Mouse (Mus musculus) ES-E14 (cell line): Measurements from ENCODE around the gene Grasp. TPM values are rescaled to one million over a fixed set of nuclear protein-coding genes. Genes with fewer than 3 reads are reported as not detected.

Experiments
- DNase-seq: peaks from one replicate; pipeline ENCODE4 v3.0.0-alpha.2; 2013; ENCODE audit warnings: low read depth, low spot score
- H3K27ac ChIP-seq: 2 replicates; pipeline ENCODE4 v1.5.1; 2012; ENCODE audit warnings: low read depth, mild to moderate bottlenecking, low read length, moderate library complexity, mixed read lengths; ENCODE audit not compliant: poor library complexity, insufficient read depth, severe bottlenecking
- H3K36me3 ChIP-seq: 2 replicates; pipeline ENCODE4 v1.6.1; 2012; ENCODE audit warnings: mild to moderate bottlenecking, low read length, moderate library complexity, mixed read lengths; ENCODE audit not compliant: control insufficient read depth, poor library complexity, insufficient read depth, severe bottlenecking
- H3K4me1 ChIP-seq, 2 experiments: fragments of 150-350 bp in 1 of 2; sonication (generic) in 1 of 2; 2 replicates each; pipeline ENCODE4 v1.6.1; 2012; ENCODE audit warnings: low read length in 2 of 2, mild to moderate bottlenecking in 1 of 2, mixed read lengths in 1 of 2; ENCODE audit not compliant: control insufficient read depth in 2 of 2, insufficient read depth in 2 of 2, poor library complexity in 1 of 2
- H3K4me3 ChIP-seq, 2 experiments: fragments of 150-350 bp in 1 of 2; sonication (generic) in 1 of 2; 2 replicates each; pipeline ENCODE4 v1.5.1; 2012; ENCODE audit warnings: low read length in 2 of 2, low read depth in 1 of 2, mild to moderate bottlenecking in 1 of 2, mixed read lengths in 1 of 2; ENCODE audit not compliant: insufficient read depth in 1 of 2, poor library complexity in 1 of 2, severe bottlenecking in 1 of 2
- H3K9ac ChIP-seq: 2 replicates; pipeline ENCODE4 v1.6.1; 2012; ENCODE audit warnings: low read depth, mild to moderate bottlenecking, low read length, mixed read lengths; ENCODE audit not compliant: poor library complexity, insufficient read depth, severe bottlenecking
- H3K9me3 ChIP-seq: fragments of 150-350 bp; sonication (generic); 2 replicates; pipeline ENCODE4 v1.6.1; 2012; ENCODE audit warnings: low read depth, mild to moderate bottlenecking, low read length; ENCODE audit not compliant: control insufficient read depth, insufficient read depth
- CHD2 ChIP-seq: IDR thresholded peaks from 2 replicates; pipeline ENCODE4 v1.6.1; 2014; ENCODE audit warnings: mild to moderate bottlenecking, low read depth, low read length, inconsistent platforms
- HCFC1 ChIP-seq: IDR thresholded peaks from 2 replicates; pipeline ENCODE4 v1.6.1; 2012; ENCODE audit warnings: low read length, inconsistent platforms, borderline replicate concordance; ENCODE audit not compliant: insufficient read depth
- MAFK ChIP-seq: IDR thresholded peaks from 2 replicates; pipeline ENCODE4 v1.6.1; 2014; ENCODE audit warnings: mild to moderate bottlenecking, low read depth, low read length, inconsistent platforms; ENCODE audit not compliant: insufficient read depth
- ZC3H11A ChIP-seq: IDR thresholded peaks from 2 replicates; pipeline ENCODE4 v1.6.1; 2012; ENCODE audit warnings: low read depth, mild to moderate bottlenecking, inconsistent platforms, low read length, borderline replicate concordance
- ZNF384 ChIP-seq: IDR thresholded peaks from 2 replicates; pipeline ENCODE4 v1.6.1; 2012; ENCODE audit warnings: low read depth, low read length, inconsistent platforms
- in situ Hi-C, 2 experiments: fragments of 600-800 bp; cut with MboI; formaldehyde crosslinking; loops; one replicate each; pipeline ENCODE4 v1.15.1; 2025; ENCODE audit warnings: low sequenced_read_pairs in 2 of 2, inconsistent platforms in 1 of 2; ENCODE audit not compliant: unreplicated experiment in 2 of 2
- total RNA-seq: library from RNA; depleted of rRNA; stranded (reverse); fragments of 300-350 nt; gene quantifications from 2 replicates; pipeline ENCODE4 v1.2.3, GENCODE M21; 2012

Grasp gene
- total RNA-seq, 1 experiment, result 12.9 TPM

DNA sequence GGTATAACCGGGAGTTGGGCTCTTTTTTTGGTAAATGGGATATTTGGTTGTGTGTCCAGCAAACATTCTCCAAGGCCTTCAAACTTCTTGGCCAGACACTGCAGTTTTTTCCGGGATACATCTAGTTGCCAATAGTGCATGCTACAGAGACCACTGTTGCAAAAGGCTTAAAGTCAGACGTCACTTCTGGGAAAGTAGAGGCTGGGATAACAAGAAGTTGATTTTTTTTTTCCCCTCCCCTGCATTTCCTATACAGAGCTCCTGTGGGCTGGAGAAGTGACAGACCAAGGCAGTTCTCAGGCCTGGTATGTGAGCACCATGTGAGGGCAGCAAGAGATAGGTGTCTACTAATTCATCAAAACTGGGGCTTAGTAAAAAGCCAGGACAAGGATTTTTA, 47.7 kb upstream of the Grasp start:
- Histone ChIP-seq H3K9me3 (no peaks in the 10 kb centered on the region), H3K4me3 (no peak overlapping the region), H3K4me1 (peaks cover 9 to 31% of the 10 kb centered on the region in 2 experiments; a peak in 3 of 4 replicates), H3K36me3 (no peaks in the 10 kb centered on the region), H3K9ac (no peak overlapping the region), H3K27ac (no peak overlapping the region)
- in situ Hi-C loops, result no loop called here
- TF ChIP-seq ZC3H11A (no peak), HCFC1 (no peak), CHD2 (no peak), ZNF384 (no peak), MAFK (no peak)
- DNase-seq, result no peak

GRCm38 (mm10) chr15:101176795-101177691, 46.9 kb upstream of the Grasp start:
- Histone ChIP-seq H3K9ac (no peak overlapping the region), H3K27ac (no peak overlapping the region), H3K9me3 (no peaks in the 10 kb centered on the region), H3K36me3 (no peaks in the 10 kb centered on the region), H3K4me3 (no peak overlapping the region), H3K4me1 (peaks cover 9 to 36% of the 10 kb centered on the region in 2 experiments; a peak in 3 of 4 replicates)
- TF ChIP-seq MAFK, result no peak
- no peak for TF ChIP-seq ZNF384
- TF ChIP-seq CHD2, result no peak
- TF ChIP-seq ZC3H11A, result no peak
- TF ChIP-seq HCFC1, result no peak
- DNase-seq, result no peak
- in situ Hi-C loops, result no loop called here

DNA sequence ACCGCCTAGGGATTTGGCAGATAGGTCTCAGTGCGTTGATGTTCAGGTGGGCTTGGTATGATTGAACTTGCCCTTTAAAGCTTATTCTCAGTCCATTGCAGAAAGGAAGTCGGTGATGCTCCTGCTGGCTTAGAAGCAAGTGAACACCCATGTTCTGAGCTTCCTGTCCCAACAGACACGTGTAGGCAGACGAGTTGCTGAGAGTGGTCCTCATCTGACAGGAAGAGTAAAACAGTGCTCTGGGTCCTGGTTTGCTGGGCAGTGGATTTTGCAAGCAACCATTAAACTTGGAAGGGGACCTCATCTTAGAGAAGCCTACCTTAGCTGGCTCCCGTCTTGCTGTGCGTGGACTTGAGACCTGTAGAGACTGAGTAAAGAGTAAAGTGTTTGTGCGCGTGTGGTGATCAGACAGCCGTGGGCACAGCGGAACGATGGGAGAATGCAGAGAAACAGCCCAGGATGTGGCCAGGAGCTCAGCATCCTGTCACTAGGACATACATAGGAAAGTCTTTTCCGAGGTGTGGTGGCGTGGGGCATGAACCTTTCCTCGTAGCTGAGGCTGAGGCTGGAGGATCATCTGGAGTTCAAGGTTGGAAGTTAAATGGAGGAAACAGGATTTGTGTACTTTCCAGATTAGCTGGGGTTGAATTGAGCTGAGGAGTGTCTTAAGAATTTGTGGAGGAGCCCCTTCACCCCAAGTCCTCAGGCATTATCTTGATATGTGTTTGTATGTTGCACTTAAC, 43.5 kb upstream of the Grasp start:
- Histone ChIP-seq H3K4me1 (peaks cover 9 to 33% of the 10 kb centered on the region in 2 experiments; a peak in 3 of 4 replicates), H3K9me3 (no peaks in the 10 kb centered on the region), H3K4me3 (no peak overlapping the region)

GRCm38 (mm10) chr15:101181106-101181466, 42.9 kb upstream of the Grasp start:
- Histone ChIP-seq H3K9ac (no peak overlapping the region), H3K4me1 (peaks cover 9 to 31% of the 10 kb centered on the region in 2 experiments; a peak in 3 of 4 replicates), H3K9me3 (no peaks in the 10 kb centered on the region), H3K36me3 (no peaks in the 10 kb centered on the region), H3K4me3 (no peak overlapping the region), H3K27ac (no peak overlapping the region)
- peak; percentile 73 for DNase-seq
- TF ChIP-seq ZC3H11A, result no peak
- TF ChIP-seq MAFK, result no peak
- TF ChIP-seq ZNF384, result no peak
- TF ChIP-seq CHD2, result 0 out of 2 replicates have a peak, but pooled peaks have one; percentile 24
- in situ Hi-C loops, result no loop called here

More for the DNA sequence above, 43.5 kb upstream of the Grasp start:
- H3K27ac ChIP-seq, result no peak overlapping the region
- in situ Hi-C loops, result no loop called here
- H3K9ac ChIP-seq, result no peak overlapping the region
- DNase-seq, result no peak
- TF ChIP-seq CHD2 (no peak), ZC3H11A (no peak), MAFK (no peak), HCFC1 (no peak), ZNF384 (no peak)
- H3K36me3 ChIP-seq, result no peaks in the 10 kb centered on the region
